Mouse (Mus musculus) gastrocnemius, adult 2 months (tissue): ENCODE results near the gene 4930469K13Rik. TPM values are rescaled to one million over a fixed set of nuclear protein-coding genes. Genes with fewer than 3 reads are reported as not detected.

Source experiments
- DNase-seq: peaks from one replicate; pipeline ENCODE4 v3.0.0; 2022
- H3K27ac ChIP-seq: fragments of 200-600 bp; 2 replicates; pipeline ENCODE4 v1.8.1; 2022; ENCODE audit warnings: mild to moderate bottlenecking
- H3K4me3 ChIP-seq: fragments of 200-600 bp; 2 replicates; pipeline ENCODE4 v1.8.1; 2022; ENCODE audit warnings: mild to moderate bottlenecking, moderate library complexity
- CTCF ChIP-seq: fragments of 200-600 bp; IDR thresholded peaks from 2 replicates; pipeline ENCODE4 v1.8.1; 2022; ENCODE audit warnings: antibody characterized with exemption, mild to moderate bottlenecking, moderate library complexity
- intact Hi-C: fragments of 180-260 bp; cut with DNase I; formaldehyde crosslinking; loops from one replicate; pipeline ENCODE4 v1.15.1; 2025
- total RNA-seq, 2 experiments: library from RNA; stranded (reverse); gene quantifications; 2 replicates each; pipeline ENCODE4 v1.2.3; 2021

Gene 4930469K13Rik
- total RNA-seq, 2 experiments from 2014 or later, result not detected

DNA sequence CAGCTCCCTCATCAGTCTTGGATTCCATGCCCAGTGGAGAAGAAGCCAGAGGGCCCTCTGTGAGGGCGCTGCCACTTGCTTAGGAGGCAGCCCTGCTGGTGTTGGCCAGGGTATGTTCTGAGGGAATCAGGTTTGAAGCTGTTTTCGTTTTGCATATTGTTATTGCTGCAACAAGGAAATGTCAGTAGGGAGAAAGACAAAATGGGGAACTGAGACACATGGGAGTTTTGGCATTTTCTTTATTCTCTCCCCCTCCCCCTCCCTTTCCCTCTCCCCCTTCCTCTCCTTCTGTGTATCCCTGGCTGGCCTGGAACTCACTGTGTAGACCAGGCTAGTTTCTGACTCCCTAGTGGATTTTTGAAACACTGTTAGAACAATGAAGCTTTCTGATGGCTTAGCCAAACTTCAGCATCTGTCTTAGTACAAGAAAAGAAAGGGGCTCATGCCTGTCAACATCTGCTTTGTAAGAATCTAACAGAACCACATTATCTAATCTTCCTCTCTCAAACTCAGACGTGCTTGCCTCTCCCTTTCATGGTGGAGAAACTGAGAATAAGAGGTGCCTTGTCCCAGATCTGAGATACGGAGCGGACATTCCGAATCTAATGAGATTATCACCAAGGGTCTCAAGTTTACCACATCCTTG lies 86.2 kb downstream of the 4930469K13Rik start:
- intact Hi-C loops, result no loop called here
- no peak overlapping the region for H3K4me3 ChIP-seq

DNA sequence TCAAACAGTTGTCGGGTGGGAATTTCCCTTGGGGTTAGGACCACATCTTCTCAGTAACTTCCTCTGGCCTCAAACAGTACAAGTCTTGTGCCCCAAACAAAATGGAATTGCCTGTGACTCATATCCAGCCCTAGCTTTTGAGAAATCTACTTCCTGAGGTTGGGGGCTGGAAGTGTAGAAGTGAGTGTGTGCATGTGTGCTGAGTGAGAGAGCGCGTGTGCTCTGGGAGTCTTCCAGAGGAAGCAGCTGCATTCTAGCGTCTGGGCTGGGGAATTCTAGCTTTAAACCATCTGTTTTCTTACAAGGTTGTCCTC lies 87.5 kb downstream of the 4930469K13Rik start:
- Histone ChIP-seq H3K4me3 (no peak overlapping the region), H3K27ac (peak overlapping the region; percentile 24; the same call in 1 of the 2 replicates)
- no peak for DNase-seq
- intact Hi-C loops, result no loop called here
- TF ChIP-seq CTCF, result no peak

More for the DNA sequence above, 86.2 kb downstream of the 4930469K13Rik start:
- no peak overlapping the region for H3K27ac ChIP-seq
- no peak for TF ChIP-seq CTCF
- DNase-seq, result no peak

DNA sequence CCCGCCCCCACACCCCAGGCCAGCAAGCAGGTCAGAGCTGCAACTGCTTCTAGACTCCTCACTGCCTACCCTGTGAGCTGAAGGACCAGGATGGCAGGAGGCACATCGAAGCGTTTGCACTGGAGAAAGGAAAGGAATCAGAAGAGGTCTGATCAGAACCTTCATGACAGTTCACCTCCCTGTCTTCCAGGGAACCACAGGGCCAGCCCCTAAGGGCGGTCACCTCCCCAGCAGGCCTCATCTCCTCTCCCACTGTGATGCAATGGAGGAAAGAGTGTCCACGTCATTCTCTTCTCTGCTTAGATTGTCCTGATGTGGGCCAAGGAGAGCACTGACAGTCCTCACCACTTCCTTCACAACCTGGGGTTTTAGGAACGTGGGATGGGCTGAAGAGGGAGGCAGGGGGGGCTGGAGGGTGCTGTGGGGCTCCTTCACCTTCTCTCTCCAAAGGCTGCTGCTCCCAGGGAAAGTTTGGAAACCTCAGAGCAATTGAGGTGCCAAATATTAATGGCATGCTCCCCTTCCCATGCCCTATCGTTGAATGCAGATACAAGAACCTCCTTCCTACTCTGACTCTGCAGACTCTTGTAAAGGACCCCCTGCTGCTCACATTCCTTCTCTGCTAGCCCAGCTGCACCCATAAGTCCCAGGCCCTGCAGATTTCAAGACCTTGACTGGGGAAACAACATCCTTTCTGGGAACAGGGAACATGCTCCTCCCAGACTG lies 88.1 kb downstream of the 4930469K13Rik start:
- DNase-seq, result no peak
- peak overlapping the region; percentile 24 for H3K27ac ChIP-seq
- intact Hi-C loops, result no loop called here

DNA sequence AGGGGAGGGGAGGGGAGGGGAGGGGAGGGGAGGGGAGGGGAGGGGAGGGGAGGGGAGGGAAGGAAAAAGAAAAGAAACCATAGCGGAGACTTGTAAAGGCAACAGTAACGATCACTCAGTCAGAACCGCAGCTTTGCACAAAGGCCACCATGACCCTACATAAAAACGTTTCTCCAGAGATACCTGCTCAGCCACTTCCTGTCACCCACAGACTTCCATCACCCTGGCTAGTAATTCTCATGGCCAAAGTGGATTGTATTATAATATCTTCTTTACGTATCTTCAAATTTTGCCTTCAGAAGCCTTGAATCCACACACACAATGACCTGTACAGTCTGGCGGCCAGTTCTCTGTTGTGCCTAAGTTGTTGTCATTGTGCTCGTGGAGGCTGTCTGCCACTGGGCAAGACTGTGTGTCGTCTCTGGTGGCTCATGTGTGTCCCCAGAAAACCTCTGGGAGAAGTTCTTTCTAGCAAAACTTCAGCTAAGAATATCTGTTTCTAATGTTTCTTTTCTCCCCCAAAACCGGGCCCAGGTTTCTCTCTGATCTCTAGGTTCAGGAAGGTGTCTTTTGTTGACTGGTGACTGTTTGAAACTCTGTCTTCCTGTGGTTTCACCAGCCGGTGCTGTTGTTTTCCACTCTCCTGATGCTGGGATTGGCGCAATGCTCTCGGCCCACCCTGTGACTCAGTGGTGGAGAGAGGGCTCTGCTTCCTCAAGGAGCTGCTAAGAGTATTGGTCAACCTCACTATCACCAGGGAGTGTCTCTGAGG lies 88.9 kb downstream of the 4930469K13Rik start:
- Histone ChIP-seq H3K4me3 (no peak overlapping the region), H3K27ac (peak overlapping the region; percentile 24; the same call in 1 of the 2 replicates)
- no peak for TF ChIP-seq CTCF
- no peak for DNase-seq
- intact Hi-C loops, result loop anchor here (10.0 kb wide), 1 partner anchor 205 kb away; no protein-coding TSS in a partner anchor

More for the DNA sequence above, 88.1 kb downstream of the 4930469K13Rik start:
- no peak overlapping the region for H3K4me3 ChIP-seq
- no peak for TF ChIP-seq CTCF

DNA sequence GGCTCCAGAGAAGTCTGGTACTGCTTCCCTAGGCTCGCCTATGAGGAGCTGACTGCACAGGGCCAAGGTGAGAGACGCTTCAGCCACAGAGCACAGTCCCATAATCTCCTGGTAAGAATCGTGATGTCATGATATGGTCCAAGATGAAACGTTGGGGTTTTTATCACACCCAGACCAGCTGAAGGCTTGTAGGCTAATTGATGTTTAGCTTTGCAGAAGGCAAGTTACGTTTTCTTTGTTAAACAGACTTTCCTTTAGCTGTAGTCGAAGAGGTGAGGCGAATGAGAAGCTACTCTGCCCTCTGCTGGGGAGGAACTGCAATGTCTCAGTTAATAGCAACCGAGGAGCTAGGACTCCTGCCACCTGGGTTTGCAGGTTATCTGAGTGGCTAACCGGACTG lies 89.7 kb downstream of the 4930469K13Rik start:
- no peak overlapping the region for H3K4me3 ChIP-seq
- DNase-seq, result peak; percentile 49
- intact Hi-C loops, result loop anchor here (10.0 kb wide), 1 partner anchor 206 kb away; no protein-coding TSS in a partner anchor
- TF ChIP-seq CTCF, result peak; percentile 73
- H3K27ac ChIP-seq, result no peak overlapping the region

DNA sequence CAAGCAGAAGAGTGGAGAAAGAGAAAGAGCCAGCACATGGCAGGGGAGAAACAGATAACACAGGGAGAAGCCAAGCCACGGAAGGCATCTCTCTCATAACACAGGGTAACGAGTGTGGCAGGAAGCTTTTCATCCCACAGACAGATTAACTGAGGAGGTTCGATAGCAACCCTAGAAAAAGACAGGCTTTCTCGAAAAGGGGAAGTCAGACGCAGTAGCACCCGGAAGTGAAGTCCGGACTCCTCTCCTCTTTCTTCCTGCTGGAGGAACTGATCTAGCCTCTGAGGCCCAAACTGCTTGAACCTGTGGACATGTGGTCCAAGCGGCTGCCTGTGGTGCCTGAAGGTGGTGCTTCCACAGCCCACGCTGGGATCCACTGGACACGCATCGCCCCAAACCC lies 90.1 kb downstream of the 4930469K13Rik start:
- no peak for DNase-seq
- TF ChIP-seq CTCF, result no peak
- Histone ChIP-seq H3K4me3 (no peak overlapping the region), H3K27ac (no peak overlapping the region)
- intact Hi-C loops, result loop anchor here (10.0 kb wide), 1 partner anchor 207 kb away; no protein-coding TSS in a partner anchor

DNA sequence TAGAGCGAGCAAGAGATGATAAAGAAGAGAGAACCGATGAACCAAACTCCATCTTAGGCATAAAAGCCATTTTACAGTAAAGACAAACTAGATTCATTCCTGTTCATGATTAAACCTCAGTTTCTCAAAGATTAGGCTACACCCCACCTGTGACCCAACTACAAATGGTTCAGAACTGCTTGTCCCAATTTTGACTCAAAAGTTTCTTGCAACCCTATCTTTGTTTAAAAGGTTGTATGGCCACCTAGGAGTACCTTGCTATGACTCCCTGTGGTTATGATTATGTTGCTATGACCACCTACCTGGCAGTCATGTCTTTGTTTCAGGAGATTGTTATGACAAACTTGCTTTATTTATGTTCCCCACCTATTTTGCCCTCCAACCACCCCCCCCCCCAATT lies 90.7 kb downstream of the 4930469K13Rik start:
- intact Hi-C loops, result loop anchor here (10.0 kb wide), 1 partner anchor 207 kb away; no protein-coding TSS in a partner anchor
- no peak overlapping the region for H3K27ac ChIP-seq
- DNase-seq, result no peak
- no peak overlapping the region for H3K4me3 ChIP-seq
- no peak for TF ChIP-seq CTCF

DNA sequence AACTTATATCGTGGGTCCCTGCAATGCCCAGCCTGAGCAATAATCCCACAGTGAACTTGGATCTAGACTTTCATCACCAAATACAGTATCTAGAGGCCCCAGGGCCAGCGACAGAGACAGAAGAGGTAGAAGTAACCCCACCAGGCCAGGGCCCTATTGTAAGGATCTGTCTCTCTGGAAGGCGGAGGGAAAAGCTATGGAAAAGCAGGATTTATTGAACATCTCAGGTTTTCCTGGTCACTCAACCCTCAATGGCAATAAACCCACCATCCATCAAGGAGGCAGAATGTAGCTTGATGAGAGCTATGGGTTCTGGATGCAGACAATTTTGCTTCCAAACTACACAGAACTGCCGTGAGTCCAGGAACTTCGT lies 95.8 kb downstream of the 4930469K13Rik start:
- no peak overlapping the region for H3K4me3 ChIP-seq
- no peak for DNase-seq
- intact Hi-C loops, result loop anchor here (2.0 to 10.0 kb wide), 2 partner anchors 70 to 212 kb away; no protein-coding TSS in a partner anchor
- H3K27ac ChIP-seq, result no peak overlapping the region
- TF ChIP-seq CTCF, result no peak

DNA sequence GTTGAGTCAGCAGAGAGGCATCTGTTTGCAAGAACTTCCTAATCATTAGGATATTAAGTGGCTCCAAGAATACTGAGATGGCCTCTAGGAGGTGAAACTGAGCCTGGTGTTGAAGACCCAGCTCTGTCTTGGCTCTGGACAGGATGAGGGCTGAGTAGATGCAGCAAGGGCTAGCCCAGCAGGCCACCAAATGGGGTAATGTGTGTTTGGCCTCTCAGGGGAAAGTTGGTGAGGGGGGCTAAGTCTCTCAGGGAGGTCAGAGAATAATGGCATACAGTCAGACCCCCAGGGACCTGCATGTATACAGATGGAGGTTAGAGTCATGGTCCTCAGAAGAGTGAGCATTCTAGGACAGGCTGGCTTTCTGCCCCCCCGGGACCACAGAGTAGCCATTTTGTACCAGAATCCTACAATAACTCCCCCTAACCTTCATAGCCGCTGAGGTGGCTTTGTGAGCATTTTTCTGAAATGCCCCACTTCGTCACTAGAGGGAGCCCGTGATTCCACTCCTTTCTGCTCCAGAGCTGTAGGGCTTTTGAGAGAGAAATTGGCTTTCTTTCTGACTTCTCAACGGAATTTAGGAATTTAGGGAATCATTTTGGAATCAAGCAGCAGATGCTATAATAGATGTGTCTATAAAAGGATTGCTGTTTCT lies 96.3 kb downstream of the 4930469K13Rik start:
- peak; percentile 40 for DNase-seq
- TF ChIP-seq CTCF, result peak; percentile 84
- intact Hi-C loops, result loop anchor here (2.0 to 10.0 kb wide), 2 partner anchors 71 to 213 kb away; no protein-coding TSS in a partner anchor
- Histone ChIP-seq H3K27ac (no peak overlapping the region), H3K4me3 (no peak overlapping the region)

DNA sequence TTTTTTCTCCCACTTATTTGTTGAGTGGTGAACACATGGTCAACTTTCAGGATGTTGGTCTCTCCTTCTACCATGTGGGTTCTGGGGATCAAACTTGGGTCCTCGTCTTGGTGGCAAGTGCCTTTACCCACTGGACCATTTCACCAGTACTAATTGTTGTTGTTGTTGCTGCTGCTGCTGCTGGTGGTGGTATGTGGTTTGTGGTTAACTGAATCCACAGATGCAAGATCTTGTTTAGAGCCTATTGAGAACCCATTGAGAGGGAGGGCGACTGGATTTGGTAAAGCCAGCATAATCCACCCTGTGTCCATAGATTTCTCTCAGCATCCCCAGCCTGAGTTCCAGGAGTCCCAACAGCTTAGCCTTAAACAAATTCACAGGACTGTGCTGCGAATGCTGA lies 97.9 kb downstream of the 4930469K13Rik start:
- TF ChIP-seq CTCF, result no peak
- no peak for DNase-seq
- Histone ChIP-seq H3K4me3 (no peak overlapping the region), H3K27ac (no peak overlapping the region)
- intact Hi-C loops, result loop anchor here (10.0 kb wide), 1 partner anchor 214 kb away; no protein-coding TSS in a partner anchor

DNA sequence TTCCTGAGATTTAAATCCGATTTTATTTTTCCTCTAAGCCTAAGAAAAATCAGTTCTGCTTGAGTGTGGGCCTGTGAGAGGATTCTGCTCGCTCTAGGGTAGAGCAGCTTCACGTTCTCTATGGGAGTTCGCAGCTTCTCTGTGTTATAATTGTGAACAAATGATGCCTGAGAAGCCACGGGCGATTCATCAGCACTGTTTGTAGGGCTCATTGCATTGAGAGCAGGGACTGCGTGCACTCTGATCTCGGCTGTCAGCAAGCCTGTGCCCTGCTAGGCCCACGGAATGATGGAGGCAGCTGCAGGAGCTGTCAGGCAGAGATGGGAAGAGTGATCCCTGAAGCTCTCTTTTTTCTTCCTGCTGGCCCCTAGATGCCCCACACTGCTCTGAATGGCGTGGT lies 100.1 kb downstream of the 4930469K13Rik start:
- no peak for DNase-seq
- H3K4me3 ChIP-seq, result no peak overlapping the region
- no peak overlapping the region for H3K27ac ChIP-seq
- intact Hi-C loops, result no loop called here
- TF ChIP-seq CTCF, result no peak

DNA sequence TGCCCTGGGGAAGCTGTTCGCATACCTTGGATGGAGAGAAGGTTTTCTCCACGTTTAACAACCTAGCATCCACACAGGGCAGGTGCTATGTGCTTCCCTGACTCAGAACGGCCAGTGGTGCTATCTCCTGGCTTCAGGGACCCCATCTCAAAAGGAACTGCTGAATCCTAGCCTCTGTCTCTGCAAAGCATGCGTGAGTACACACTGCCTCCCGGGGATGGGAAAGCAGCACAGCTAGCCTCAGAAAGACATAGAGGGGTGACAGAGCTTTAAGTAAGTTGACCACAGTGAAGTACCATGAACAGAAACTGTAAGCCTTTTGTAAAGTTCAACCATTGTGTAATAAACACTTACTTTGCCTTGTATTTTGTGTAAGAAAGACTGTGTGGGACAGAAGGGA lies 104.9 kb downstream of the 4930469K13Rik start:
- Histone ChIP-seq H3K4me3 (peak overlapping the region; percentile 39), H3K27ac (0 out of 2 replicates have a peak overlapping the region, but pooled peaks have one; percentile 46)
- no peak for TF ChIP-seq CTCF
- DNase-seq, result no peak
- intact Hi-C loops, result no loop called here
